Mouse (Mus musculus): Measurements from ENCODE around the gene Ankzf1. TPM values are rescaled to one million over a fixed set of nuclear protein-coding genes. Genes with fewer than 3 reads are reported as not detected.
A peak's percentile ranks its signal among the peaks of the same experiment; 100 is the strongest.

Gene Ankzf1
- polyA plus RNA-seq, 1 experiment = 41.0 TPM

- TF ChIP-seq CTCF (IDR thresholded peaks at IDR 0.05; ENCODE audit: borderline replicate concordance, insufficient read depth, low read depth, low read length) (no peak), POLR2A (IDR thresholded peaks at IDR 0.05; ENCODE audit: borderline replicate concordance, insufficient read depth, low read length) (no peak)
- H3K4me1 ChIP-seq (ENCODE audit: control insufficient read depth, insufficient read depth, low read length) = no peaks in the 10 kb centered on the region
- no peak for DNase-seq
- no peaks in the 10 kb centered on the region for H3K27me3 ChIP-seq (ENCODE audit: control insufficient read depth, insufficient read depth, low read length)
- no peak overlapping the region for H3K27ac ChIP-seq (ENCODE audit: insufficient read depth, low read length)
- WGBS = 90% methylated on average over 1 of the region's 1 CpGs
- H3K4me3 ChIP-seq (replicated peaks; ENCODE audit: insufficient read depth, low read depth, low read length) = no peak overlapping the region
Measured at GRCm38 (mm10) chr1:75201236-75201635, 9.3 kb downstream of the Ankzf1 start.

GRCm38 (mm10) chr1:75208967-75209678 lies 17.2 kb downstream of the Ankzf1 start:
- TF ChIP-seq POLR2A (IDR thresholded peaks at IDR 0.05; ENCODE audit: borderline replicate concordance, insufficient read depth, low read length) (no peak), CTCF (IDR thresholded peaks at IDR 0.05; ENCODE audit: borderline replicate concordance, insufficient read depth, low read depth, low read length) (no peak)
- Histone ChIP-seq H3K4me3 (replicated peaks; ENCODE audit: insufficient read depth, low read depth, low read length) (peak overlapping the region; percentile 34), H3K27ac (ENCODE audit: insufficient read depth, low read length) (no peak overlapping the region), H3K27me3 (ENCODE audit: control insufficient read depth, insufficient read depth, low read length) (no peaks in the 10 kb centered on the region), H3K4me1 (ENCODE audit: control insufficient read depth, insufficient read depth, low read length) (peaks cover 16% of the 10 kb centered on the region; the same call in 1 of the 2 replicates)
- WGBS = 12% methylated on average over 34 of the region's 34 CpGs
- DNase-seq = no peak

- 0 out of 2 replicates have a peak within 1 kb of the TSS, but pooled peaks have one; percentile 19 for H3K27ac ChIP-seq (ENCODE audit: insufficient read depth, low read length)
- H3K27me3 ChIP-seq (ENCODE audit: control insufficient read depth, insufficient read depth, low read length) = no peaks in the 10 kb centered on the region
- peaks cover 16% of the 10 kb centered on the region; the same call in 1 of the 2 replicates for H3K4me1 ChIP-seq (ENCODE audit: control insufficient read depth, insufficient read depth, low read length)
- H3K4me3 ChIP-seq (replicated peaks; ENCODE audit: insufficient read depth, low read depth, low read length) = peak within 1 kb of the TSS; percentile 65
- 5% methylated on average over 42 of the region's 42 CpGs for WGBS
- TF ChIP-seq CTCF (IDR thresholded peaks at IDR 0.05; ENCODE audit: borderline replicate concordance, insufficient read depth, low read depth, low read length) (no peak), POLR2A (IDR thresholded peaks at IDR 0.05; ENCODE audit: borderline replicate concordance, insufficient read depth, low read length) (peak; percentile 63; the same call in 1 of the 2 replicates)
- DNase-seq = peak; percentile 96 to 97
Measured at GRCm38 (mm10) chr1:75210136-75211087, 18.5 kb downstream of the Ankzf1 start, which contains the start of the genes Glb1l and Stk16. Glb1l (minus strand) TSS chr1:75210813. Stk16 (plus strand) TSS chr1:75210838.

GRCm38 (mm10) chr1:75211141-75211708 lies 19.3 kb downstream of the Ankzf1 start:
- H3K27ac ChIP-seq (ENCODE audit: insufficient read depth, low read length) = 0 out of 2 replicates have a peak overlapping the region, but pooled peaks have one; percentile 3
- TF ChIP-seq CTCF (IDR thresholded peaks at IDR 0.05; ENCODE audit: borderline replicate concordance, insufficient read depth, low read depth, low read length) (no peak), POLR2A (IDR thresholded peaks at IDR 0.05; ENCODE audit: borderline replicate concordance, insufficient read depth, low read length) (no peak)

GRCm38 (mm10) chr1:75212542-75212941 lies 20.6 kb downstream of the Ankzf1 start:
- peaks cover 27% of the 10 kb centered on the region for H3K4me1 ChIP-seq (ENCODE audit: control insufficient read depth, insufficient read depth, low read length)
- H3K27me3 ChIP-seq (ENCODE audit: control insufficient read depth, insufficient read depth, low read length) = no peaks in the 10 kb centered on the region
- no peak for DNase-seq
- TF ChIP-seq CTCF (IDR thresholded peaks at IDR 0.05; ENCODE audit: borderline replicate concordance, insufficient read depth, low read depth, low read length) = no peak
- no peak for TF ChIP-seq POLR2A (IDR thresholded peaks at IDR 0.05; ENCODE audit: borderline replicate concordance, insufficient read depth, low read length)
- WGBS = 75% methylated on average over 4 of the region's 4 CpGs
- H3K27ac ChIP-seq (ENCODE audit: insufficient read depth, low read length) = no peak overlapping the region
- H3K4me3 ChIP-seq (replicated peaks; ENCODE audit: insufficient read depth, low read depth, low read length) = no peak overlapping the region

More at GRCm38 (mm10) chr1:75211141-75211708, 19.3 kb downstream of the Ankzf1 start:
- no peak for DNase-seq
- 12% methylated on average over 17 of the region's 17 CpGs for WGBS
- Histone ChIP-seq H3K4me1 (ENCODE audit: control insufficient read depth, insufficient read depth, low read length) (peaks cover 24% of the 10 kb centered on the region), H3K27me3 (ENCODE audit: control insufficient read depth, insufficient read depth, low read length) (no peaks in the 10 kb centered on the region), H3K4me3 (replicated peaks; ENCODE audit: insufficient read depth, low read depth, low read length) (peak overlapping the region; percentile 65)

- 74% methylated on average over 7 of the region's 7 CpGs for WGBS
- no peaks in the 10 kb centered on the region for H3K27me3 ChIP-seq (ENCODE audit: control insufficient read depth, insufficient read depth, low read length)
- no peak for TF ChIP-seq POLR2A (IDR thresholded peaks at IDR 0.05; ENCODE audit: borderline replicate concordance, insufficient read depth, low read length)
- no peak for TF ChIP-seq CTCF (IDR thresholded peaks at IDR 0.05; ENCODE audit: borderline replicate concordance, insufficient read depth, low read depth, low read length)
- peaks cover 27% of the 10 kb centered on the region for H3K4me1 ChIP-seq (ENCODE audit: control insufficient read depth, insufficient read depth, low read length)
- H3K27ac ChIP-seq (ENCODE audit: insufficient read depth, low read length) = no peak overlapping the region
- H3K4me3 ChIP-seq (replicated peaks; ENCODE audit: insufficient read depth, low read depth, low read length) = no peak overlapping the region
- DNase-seq = no peak
Measured at GRCm38 (mm10) chr1:75213096-75213495, 21.1 kb downstream of the Ankzf1 start.

GRCm38 (mm10) chr1:75214442-75214841 lies 22.5 kb downstream of the Ankzf1 start:
- Histone ChIP-seq H3K27me3 (ENCODE audit: control insufficient read depth, insufficient read depth, low read length) (no peaks in the 10 kb centered on the region), H3K27ac (ENCODE audit: insufficient read depth, low read length) (no peak overlapping the region), H3K4me3 (replicated peaks; ENCODE audit: insufficient read depth, low read depth, low read length) (peak overlapping the region; percentile 17), H3K4me1 (ENCODE audit: control insufficient read depth, insufficient read depth, low read length) (peaks cover 27% of the 10 kb centered on the region)
- DNase-seq = no peak
- WGBS = 33% methylated on average over 2 of the region's 2 CpGs
- TF ChIP-seq POLR2A (IDR thresholded peaks at IDR 0.05; ENCODE audit: borderline replicate concordance, insufficient read depth, low read length) (no peak), CTCF (IDR thresholded peaks at IDR 0.05; ENCODE audit: borderline replicate concordance, insufficient read depth, low read depth, low read length) (no peak)

Measured in cerebellum, adult 2 months (tissue).